Mouse (Mus musculus): ENCODE data around the gene Vwa3b.

DNA sequence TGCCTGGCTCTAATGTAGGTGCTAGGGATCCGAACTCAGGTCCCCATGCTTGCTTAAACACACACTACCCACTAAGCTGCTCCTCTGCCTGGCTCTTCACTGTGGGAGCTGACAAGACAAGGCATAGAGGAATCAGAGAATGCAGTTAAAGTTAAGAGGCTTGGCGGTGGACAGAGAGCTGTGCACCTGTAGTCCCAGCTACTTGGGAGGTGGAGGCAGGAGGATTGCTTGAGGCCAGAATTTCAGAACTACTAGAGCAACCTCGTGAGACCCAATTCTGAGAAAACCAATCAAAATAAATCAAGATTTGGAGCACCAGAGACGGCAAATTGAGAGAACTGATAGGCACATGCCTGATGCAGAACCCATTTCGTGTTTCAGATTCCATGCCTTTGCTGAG, 36.7 kb downstream of the Vwa3b start:
- TF ChIP-seq CTCF (IDR thresholded peaks at IDR 0.05; ENCODE audit: low read depth, low read length) (no peak), POLR2A (IDR thresholded peaks at IDR 0.05; ENCODE audit: insufficient read depth, low read length) (no peak), EP300 (IDR thresholded peaks at IDR 0.05; ENCODE audit: insufficient read depth, low read depth, low read length) (no peak)
